Mouse (Mus musculus): Measurements from ENCODE around the gene Gm11562. TPM values are rescaled to one million over a fixed set of nuclear protein-coding genes. Genes with fewer than 3 reads are reported as not detected.
"Not testable (repeated sequence)": the region's sequence is repeated elsewhere in the genome, so short reads cannot be mapped to it uniquely, and the experiment has no call there.

Gene Gm11562
- polyA plus RNA-seq, 1 experiment from 2014 or later, result not detected

DNA sequence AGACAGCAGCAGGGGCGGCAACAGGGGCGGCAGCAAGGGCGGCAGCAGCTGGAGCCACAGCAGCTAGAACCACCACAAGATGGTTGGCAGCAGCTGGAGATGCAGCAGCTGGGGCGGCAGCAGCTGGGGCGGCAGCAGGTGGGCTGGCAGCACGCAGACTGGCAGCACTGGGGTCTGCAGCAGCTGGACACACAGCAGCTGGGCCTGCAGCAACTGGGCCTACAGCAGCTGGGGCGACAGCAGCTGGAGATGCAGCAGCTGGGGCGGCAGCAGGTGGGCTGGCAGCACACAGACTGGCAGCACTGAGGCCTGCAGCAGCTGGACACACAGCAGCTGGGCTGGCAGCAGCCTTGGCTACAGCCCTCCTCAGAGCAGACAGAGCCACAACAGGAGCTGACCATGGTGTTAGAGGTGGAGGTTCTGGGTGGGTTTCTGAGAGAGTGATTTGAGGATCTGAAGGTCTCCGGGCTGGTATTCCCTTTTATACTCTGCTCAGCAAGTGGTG lies 23.5 kb upstream of the Gm11562 start, which contains the start of gene Krtap4-7:
TSS of gene Krtap4-7 (minus strand) at position 455 of the 505 bp plus-strand sequence.
- H3K27me3 ChIP-seq (ENCODE audit: control insufficient read depth, insufficient read depth, low read length); H3K27ac ChIP-seq (ENCODE audit: low read depth, low read length); DNase-seq (ENCODE audit: low spot score); H3K4me1 ChIP-seq (ENCODE audit: control insufficient read depth, insufficient read depth, low read length); H3K36me3 ChIP-seq (ENCODE audit: control insufficient read depth, insufficient read depth, low read length); H3K4me2 ChIP-seq (ENCODE audit: low read depth); H3K9ac ChIP-seq (ENCODE audit: low read length); ATAC-seq (ENCODE audit: insufficient read depth, low FRiP score, low TSS enrichment); H3K9me3 ChIP-seq (ENCODE audit: control insufficient read depth, low read length); H3K4me3 ChIP-seq (ENCODE audit: low read depth, low read length): not testable (repeated sequence)
- WGBS, result 86% methylated on average over 9 of the region's 9 CpGs

DNA sequence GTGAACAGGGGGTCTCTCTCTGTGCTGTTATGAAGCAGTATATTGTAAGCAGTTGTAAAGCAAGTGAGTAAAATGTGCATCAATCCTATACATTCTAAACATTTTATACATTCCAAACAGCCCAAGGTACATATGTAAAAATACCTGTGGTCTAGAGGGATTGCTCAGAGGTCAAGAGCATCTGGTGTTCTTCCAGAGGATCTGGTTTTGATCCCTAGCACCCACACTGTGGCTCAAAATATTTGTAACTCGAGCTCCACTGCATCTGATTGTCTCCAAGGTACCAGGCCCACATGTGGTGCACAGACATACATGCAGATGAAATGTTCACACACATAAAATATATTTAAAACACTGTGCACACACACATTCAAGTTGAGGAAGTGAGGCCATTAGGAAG lies 20.7 kb upstream of the Gm11562 start:
- H3K4me3 ChIP-seq (ENCODE audit: low read depth, low read length), result no peak overlapping the region
- H3K36me3 ChIP-seq (ENCODE audit: control insufficient read depth, insufficient read depth, low read length), result no peaks in the 10 kb centered on the region
- no peak overlapping the region for H3K27ac ChIP-seq (ENCODE audit: low read depth, low read length)
- ATAC-seq (ENCODE audit: insufficient read depth, low FRiP score, low TSS enrichment) (no peak), DNase-seq (ENCODE audit: low spot score) (no peak)
- no peaks in the 10 kb centered on the region for H3K27me3 ChIP-seq (ENCODE audit: control insufficient read depth, insufficient read depth, low read length)
- 53% methylated on average over 1 of the region's 1 CpGs for WGBS
- no peak overlapping the region for H3K4me2 ChIP-seq (ENCODE audit: low read depth)
- no peaks in the 10 kb centered on the region for H3K4me1 ChIP-seq (ENCODE audit: control insufficient read depth, insufficient read depth, low read length)
- H3K9ac ChIP-seq (ENCODE audit: low read length), result no peak overlapping the region
- H3K9me3 ChIP-seq (ENCODE audit: control insufficient read depth, low read length), result no peaks in the 10 kb centered on the region

DNA sequence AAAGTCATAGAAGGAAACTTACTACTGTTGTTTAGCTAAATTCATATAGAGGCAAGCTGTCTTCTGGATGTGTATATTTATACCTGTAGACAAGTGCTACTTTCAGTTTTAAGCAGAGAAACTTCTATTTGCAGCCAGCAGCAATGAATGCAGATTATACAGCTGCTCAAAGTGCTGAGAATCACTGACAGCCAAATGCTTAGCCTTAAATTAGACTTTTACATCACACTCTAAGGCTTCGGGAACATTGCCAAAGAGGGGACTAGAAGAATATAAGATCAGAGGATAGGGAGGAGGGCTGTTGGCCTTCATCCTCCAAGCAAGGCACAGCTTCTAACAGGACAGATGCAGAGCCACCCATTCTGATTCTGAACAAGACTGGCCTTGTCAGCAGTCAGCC lies 16.9 kb upstream of the Gm11562 start:
- 79% methylated on average over 1 of the region's 1 CpGs for WGBS
- H3K9me3 ChIP-seq (ENCODE audit: control insufficient read depth, low read length), result no peaks in the 10 kb centered on the region
- H3K36me3 ChIP-seq (ENCODE audit: control insufficient read depth, insufficient read depth, low read length), result no peaks in the 10 kb centered on the region
- H3K9ac ChIP-seq (ENCODE audit: low read length), result no peak overlapping the region
- no peak for ATAC-seq (ENCODE audit: insufficient read depth, low FRiP score, low TSS enrichment)
- DNase-seq (ENCODE audit: low spot score), result no peak
- H3K4me3 ChIP-seq (ENCODE audit: low read depth, low read length), result no peak overlapping the region
- no peak overlapping the region for H3K4me2 ChIP-seq (ENCODE audit: low read depth)
- no peaks in the 10 kb centered on the region for H3K27me3 ChIP-seq (ENCODE audit: control insufficient read depth, insufficient read depth, low read length)
- H3K27ac ChIP-seq (ENCODE audit: low read depth, low read length), result no peak overlapping the region
- H3K4me1 ChIP-seq (ENCODE audit: control insufficient read depth, insufficient read depth, low read length), result no peaks in the 10 kb centered on the region

DNA sequence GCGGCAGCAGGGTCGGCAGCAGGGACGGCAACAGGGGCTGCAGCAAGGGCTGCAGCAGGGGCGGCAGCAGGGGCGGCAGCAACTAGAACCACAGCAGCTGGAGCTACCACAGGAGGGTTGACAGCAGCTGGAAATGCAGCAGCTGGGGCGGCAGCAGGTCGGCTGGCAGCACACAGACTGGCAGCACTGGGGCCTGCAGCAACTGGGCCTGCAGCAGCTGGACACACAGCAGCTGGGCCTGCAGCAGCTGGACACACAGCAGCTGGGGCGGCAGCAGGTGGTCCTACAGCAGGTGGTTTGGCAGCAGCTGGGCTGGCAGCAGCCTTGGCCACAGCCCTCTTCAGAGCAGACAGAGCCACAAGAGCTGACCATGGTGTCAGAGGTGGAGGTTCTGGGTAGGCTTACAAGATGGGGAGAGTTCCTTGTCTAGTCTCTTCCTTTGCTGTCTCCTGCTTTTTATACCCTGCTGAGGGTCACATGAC lies 14.5 kb upstream of the Gm11562 start, which contains the start of gene Krtap4-2:
TSS of gene Krtap4-2 (minus strand) at position 432 of the 482 bp plus-strand sequence.
- DNase-seq (ENCODE audit: low spot score) (no peak), ATAC-seq (ENCODE audit: insufficient read depth, low FRiP score, low TSS enrichment) (no peak)
- Histone ChIP-seq H3K9ac (ENCODE audit: low read length) (no peak within 1 kb of the TSS), H3K4me3 (ENCODE audit: low read depth, low read length) (no peak within 1 kb of the TSS), H3K4me1 (ENCODE audit: control insufficient read depth, insufficient read depth, low read length) (no peaks in the 10 kb centered on the region), H3K27ac (ENCODE audit: low read depth, low read length) (no peak within 1 kb of the TSS), H3K27me3 (ENCODE audit: control insufficient read depth, insufficient read depth, low read length) (no peaks in the 10 kb centered on the region), H3K9me3 (ENCODE audit: control insufficient read depth, low read length) (no peaks in the 10 kb centered on the region), H3K36me3 (ENCODE audit: control insufficient read depth, insufficient read depth, low read length) (no peaks in the 10 kb centered on the region), H3K4me2 (ENCODE audit: low read depth) (no peak within 1 kb of the TSS)
- 46% methylated on average over 7 of the region's 8 CpGs for WGBS

DNA sequence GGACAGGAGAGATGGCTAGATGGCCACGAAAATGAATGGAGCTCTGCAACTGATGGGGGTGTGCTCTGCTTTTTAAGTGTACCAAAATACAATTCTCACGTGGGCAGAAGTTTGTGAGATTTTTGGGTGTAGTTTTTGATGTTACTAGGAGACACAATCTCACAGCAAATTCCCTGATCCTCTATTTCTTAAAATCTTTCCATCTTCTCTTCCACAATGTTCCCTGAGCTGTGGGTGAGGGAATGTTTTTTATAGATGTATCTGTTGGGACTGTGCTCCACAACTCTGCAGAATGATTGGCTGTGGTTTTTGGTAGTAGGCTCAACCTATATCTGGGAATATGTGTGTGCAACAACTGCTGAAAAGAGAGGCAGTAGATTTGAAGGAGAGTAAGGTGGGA lies 13.1 kb upstream of the Gm11562 start:
- Histone ChIP-seq H3K36me3 (ENCODE audit: control insufficient read depth, insufficient read depth, low read length) (no peaks in the 10 kb centered on the region), H3K4me1 (ENCODE audit: control insufficient read depth, insufficient read depth, low read length) (no peaks in the 10 kb centered on the region), H3K4me3 (ENCODE audit: low read depth, low read length) (no peak overlapping the region), H3K27me3 (ENCODE audit: control insufficient read depth, insufficient read depth, low read length) (no peaks in the 10 kb centered on the region), H3K9me3 (ENCODE audit: control insufficient read depth, low read length) (no peaks in the 10 kb centered on the region), H3K27ac (ENCODE audit: low read depth, low read length) (no peak overlapping the region), H3K9ac (ENCODE audit: low read length) (no peak overlapping the region), H3K4me2 (ENCODE audit: low read depth) (no peak overlapping the region)
- ATAC-seq (ENCODE audit: insufficient read depth, low FRiP score, low TSS enrichment) (no peak), DNase-seq (ENCODE audit: low spot score) (no peak)
- WGBS, result 48% methylated on average over 2 of the region's 2 CpGs

DNA sequence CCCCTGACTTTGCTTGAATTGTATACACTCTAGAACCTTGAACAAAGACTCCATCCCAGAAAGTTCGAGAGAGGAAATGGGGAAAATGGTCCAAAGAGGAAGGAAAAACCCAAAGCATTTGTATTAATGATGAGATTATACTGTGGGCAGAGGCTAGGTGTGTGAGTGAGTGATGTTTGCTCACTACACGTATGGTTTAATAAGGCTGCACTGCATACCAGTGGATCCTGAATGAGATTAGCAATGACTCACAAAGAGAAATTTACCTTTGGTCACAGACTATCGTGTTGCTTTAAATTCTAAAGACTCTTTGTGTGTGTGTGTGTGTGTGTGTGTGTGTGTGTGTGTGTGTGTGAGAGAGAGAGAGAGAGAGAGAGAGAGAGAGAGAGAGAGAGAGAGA lies 10.7 kb upstream of the Gm11562 start:
- H3K9ac ChIP-seq (ENCODE audit: low read length), result no peak overlapping the region
- H3K4me2 ChIP-seq (ENCODE audit: low read depth), result no peak overlapping the region
- DNase-seq (ENCODE audit: low spot score), result no peak
- H3K4me1 ChIP-seq (ENCODE audit: control insufficient read depth, insufficient read depth, low read length), result no peaks in the 10 kb centered on the region
- no peak overlapping the region for H3K27ac ChIP-seq (ENCODE audit: low read depth, low read length)
- H3K27me3 ChIP-seq (ENCODE audit: control insufficient read depth, insufficient read depth, low read length), result no peaks in the 10 kb centered on the region
- WGBS, result 88% methylated on average over 3 of the region's 3 CpGs
- ATAC-seq (ENCODE audit: insufficient read depth, low FRiP score, low TSS enrichment), result no peak
- no peak overlapping the region for H3K4me3 ChIP-seq (ENCODE audit: low read depth, low read length)
- H3K36me3 ChIP-seq (ENCODE audit: control insufficient read depth, insufficient read depth, low read length), result no peaks in the 10 kb centered on the region
- H3K9me3 ChIP-seq (ENCODE audit: control insufficient read depth, low read length), result no peaks in the 10 kb centered on the region

DNA sequence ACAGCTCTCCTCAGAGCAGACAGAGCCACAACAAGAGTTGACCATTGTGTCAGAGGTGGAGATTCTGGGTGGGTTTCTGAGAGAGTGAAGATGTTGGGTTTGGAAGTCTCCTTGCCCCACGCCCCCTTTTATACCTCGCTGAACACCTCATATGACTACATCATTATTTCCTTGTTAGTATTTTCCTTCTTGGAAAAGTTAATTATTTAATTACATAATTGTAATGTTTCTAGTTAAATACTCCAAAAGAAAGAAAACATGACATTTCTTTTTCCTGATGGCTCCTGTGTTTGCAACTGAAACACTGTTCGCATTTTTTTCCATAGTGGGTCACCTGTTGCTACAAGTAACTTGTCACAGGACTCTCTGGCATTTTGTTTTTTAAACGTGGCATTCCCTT lies 7.9 kb upstream of the Gm11562 start, which contains the start of gene Krtap4-1:
TSS of gene Krtap4-1 (minus strand) at position 101 of the 400 bp plus-strand sequence.
- H3K4me2 ChIP-seq (ENCODE audit: low read depth), result no peak within 1 kb of the TSS
- WGBS, result 84% methylated on average over 4 of the region's 4 CpGs
- H3K4me3 ChIP-seq (ENCODE audit: low read depth, low read length), result no peak within 1 kb of the TSS
- no peaks in the 10 kb centered on the region for H3K27me3 ChIP-seq (ENCODE audit: control insufficient read depth, insufficient read depth, low read length)
- H3K36me3 ChIP-seq (ENCODE audit: control insufficient read depth, insufficient read depth, low read length), result no peaks in the 10 kb centered on the region
- no peak within 1 kb of the TSS for H3K27ac ChIP-seq (ENCODE audit: low read depth, low read length)
- no peaks in the 10 kb centered on the region for H3K9me3 ChIP-seq (ENCODE audit: control insufficient read depth, low read length)
- ATAC-seq (ENCODE audit: insufficient read depth, low FRiP score, low TSS enrichment) (no peak), DNase-seq (ENCODE audit: low spot score) (no peak)
- no peak within 1 kb of the TSS for H3K9ac ChIP-seq (ENCODE audit: low read length)
- H3K4me1 ChIP-seq (ENCODE audit: control insufficient read depth, insufficient read depth, low read length), result no peaks in the 10 kb centered on the region

DNA sequence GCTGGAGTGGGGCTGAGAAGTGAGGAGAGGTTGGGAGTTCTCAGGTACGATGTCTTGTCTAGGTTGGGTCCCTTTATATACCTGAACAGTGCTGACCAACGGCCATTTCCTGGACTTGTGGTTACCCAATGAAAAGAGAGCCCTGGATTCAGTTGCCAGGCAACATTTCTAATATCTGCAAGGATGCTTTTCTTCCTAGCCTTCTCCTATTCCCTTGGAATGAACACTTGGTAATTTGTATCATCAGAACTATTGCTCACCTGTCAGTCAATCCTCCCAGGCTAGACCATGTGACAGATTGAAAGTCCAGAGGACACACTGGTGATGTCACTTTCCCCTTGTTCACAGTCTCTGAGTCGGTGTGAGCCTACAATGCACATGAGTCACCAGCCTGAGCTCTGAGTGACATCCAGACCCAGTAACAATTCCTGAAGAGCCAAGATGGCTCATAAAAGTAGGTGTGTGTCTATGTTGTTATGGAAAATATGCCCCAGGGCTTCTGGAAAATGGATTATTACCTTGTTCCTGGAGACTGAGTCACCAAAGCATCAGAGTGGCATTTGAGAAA lies 5.4 kb downstream of the Gm11562 start, which contains the start of gene Krtap2-4:
TSS of gene Krtap2-4 (minus strand) at position 51 of the 568 bp plus-strand sequence.
- no peak within 1 kb of the TSS for H3K4me2 ChIP-seq (ENCODE audit: low read depth)
- no peak within 1 kb of the TSS for H3K4me3 ChIP-seq (ENCODE audit: low read depth, low read length)
- no peaks in the 10 kb centered on the region for H3K4me1 ChIP-seq (ENCODE audit: control insufficient read depth, insufficient read depth, low read length)
- H3K9me3 ChIP-seq (ENCODE audit: control insufficient read depth, low read length), result no peaks in the 10 kb centered on the region
- no peaks in the 10 kb centered on the region for H3K36me3 ChIP-seq (ENCODE audit: control insufficient read depth, insufficient read depth, low read length)
- no peak for DNase-seq (ENCODE audit: low spot score)
- no peak within 1 kb of the TSS for H3K9ac ChIP-seq (ENCODE audit: low read length)
- WGBS, result 78% methylated on average over 3 of the region's 3 CpGs
- no peak for ATAC-seq (ENCODE audit: insufficient read depth, low FRiP score, low TSS enrichment)
- H3K27me3 ChIP-seq (ENCODE audit: control insufficient read depth, insufficient read depth, low read length), result no peaks in the 10 kb centered on the region
- no peak within 1 kb of the TSS for H3K27ac ChIP-seq (ENCODE audit: low read depth, low read length)

DNA sequence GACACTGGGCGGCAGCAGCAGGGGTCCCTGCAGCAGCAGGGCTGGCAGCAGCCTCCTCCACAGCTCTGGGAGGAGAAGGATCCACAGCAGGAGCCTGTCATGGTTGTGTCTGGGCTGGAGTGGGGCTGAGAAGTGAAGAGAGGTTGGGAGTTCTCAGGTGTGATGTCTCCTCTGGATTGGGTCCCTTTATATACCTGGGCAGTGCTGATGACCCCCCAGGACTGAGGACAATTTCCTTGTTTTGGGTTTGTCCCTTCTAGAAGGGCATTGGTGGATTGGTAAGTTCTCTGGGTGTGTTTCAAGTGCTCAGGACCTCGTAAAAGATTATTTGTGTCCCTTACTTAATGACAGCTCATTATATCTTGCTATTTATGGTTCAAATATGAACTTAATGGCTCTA lies 10.1 kb downstream of the Gm11562 start, which contains the start of gene Gm11937:
TSS of gene Gm11937 (minus strand) at position 101 of the 400 bp plus-strand sequence.
- H3K36me3 ChIP-seq (ENCODE audit: control insufficient read depth, insufficient read depth, low read length); H3K27ac ChIP-seq (ENCODE audit: low read depth, low read length); H3K9ac ChIP-seq (ENCODE audit: low read length); H3K27me3 ChIP-seq (ENCODE audit: control insufficient read depth, insufficient read depth, low read length); H3K4me1 ChIP-seq (ENCODE audit: control insufficient read depth, insufficient read depth, low read length); H3K4me2 ChIP-seq (ENCODE audit: low read depth); H3K9me3 ChIP-seq (ENCODE audit: control insufficient read depth, low read length); H3K4me3 ChIP-seq (ENCODE audit: low read depth, low read length); DNase-seq (ENCODE audit: low spot score); ATAC-seq (ENCODE audit: insufficient read depth, low FRiP score, low TSS enrichment): not testable (repeated sequence)
- WGBS, result 76% methylated on average over 1 of the region's 2 CpGs
